Mouse (Mus musculus): ENCODE results near the gene Adam1a. TPM values are rescaled to one million over a fixed set of nuclear protein-coding genes. Genes with fewer than 3 reads are reported as not detected.

The Adam1a gene
- polyA plus RNA-seq, 2 experiments = 0.28 to 1.6 TPM

DNA sequence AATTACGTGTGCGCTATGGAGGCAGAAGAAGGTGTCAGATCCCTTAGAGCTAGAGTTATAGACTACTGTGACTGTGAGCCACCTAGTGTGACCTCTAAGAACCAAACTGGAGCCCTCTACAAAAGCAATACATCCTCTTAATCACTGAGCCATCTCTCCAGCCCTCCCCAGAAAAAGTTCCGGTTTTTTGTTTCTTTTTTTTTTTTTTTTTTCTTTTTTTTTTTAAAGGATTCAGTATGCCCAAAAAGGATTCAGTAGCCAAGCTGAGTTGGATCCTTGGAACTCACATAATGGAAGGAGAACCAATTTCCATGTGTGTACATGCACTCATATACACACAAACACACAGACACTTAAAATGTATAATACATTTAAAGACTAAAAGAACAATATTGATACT lies 1.9 kb downstream of the Adam1a start:
- no peak for DNase-seq (ENCODE audit: low read depth in 3 of 3, low spot score in 3 of 3)
- H3K27ac ChIP-seq = no peak overlapping the region
- H3K4me2 ChIP-seq (ENCODE audit: low read depth) = peak overlapping the region; percentile 80
- H3K27me3 ChIP-seq (ENCODE audit: control insufficient read depth, insufficient read depth, low read length) = no peaks in the 10 kb centered on the region
- H3K4me1 ChIP-seq (replicated peaks; ENCODE audit: control insufficient read depth in 2 of 2, insufficient read depth in 2 of 2, low read length in 1 of 2) = peaks cover 22 to 25% of the 10 kb centered on the region in 2 experiments
- no peak overlapping the region for H3K4me3 ChIP-seq (ENCODE audit: insufficient read depth in 1 of 2, low read depth in 2 of 2, low read length in 2 of 2)
- no peak for TF ChIP-seq EP300 (IDR thresholded peaks at IDR 0.05; ENCODE audit: low read depth)
- no peak for TF ChIP-seq CTCF (IDR thresholded peaks at IDR 0.05; ENCODE audit: low read depth)
- peaks cover 4% of the 10 kb centered on the region for H3K36me3 ChIP-seq (replicated peaks; ENCODE audit: control insufficient read depth, insufficient read depth, low read depth)
- WGBS (ENCODE audit: insufficient replicate concordance) = 77% methylated on average over 3 of the region's 3 CpGs
- H3K9ac ChIP-seq (replicated peaks) = no peak overlapping the region; the same call in 1 of the 2 replicates
- no peaks in the 10 kb centered on the region for H3K9me3 ChIP-seq (ENCODE audit: control insufficient read depth, low read length)
- no peak for ATAC-seq (ENCODE audit: insufficient read depth)

GRCm38 (mm10) chr5:121541235-121541634 lies 4.0 kb downstream of the Adam1a start:
- H3K27me3 ChIP-seq (ENCODE audit: control insufficient read depth, insufficient read depth, low read length) = no peaks in the 10 kb centered on the region
- peaks cover 12% of the 10 kb centered on the region for H3K36me3 ChIP-seq (replicated peaks; ENCODE audit: control insufficient read depth, insufficient read depth, low read depth)
- no peak for ATAC-seq (ENCODE audit: insufficient read depth)
- no peaks in the 10 kb centered on the region for H3K9me3 ChIP-seq (ENCODE audit: control insufficient read depth, low read length)
- H3K4me2 ChIP-seq (ENCODE audit: low read depth) = no peak overlapping the region
- H3K4me3 ChIP-seq (ENCODE audit: insufficient read depth in 1 of 2, low read depth in 2 of 2, low read length in 2 of 2) = no peak overlapping the region
- no peak overlapping the region for H3K9ac ChIP-seq (replicated peaks)
- no peak for DNase-seq (ENCODE audit: low read depth in 3 of 3, low spot score in 3 of 3)
- WGBS (ENCODE audit: insufficient replicate concordance) = 79% methylated on average over 7 of the region's 7 CpGs
- TF ChIP-seq EP300 (IDR thresholded peaks at IDR 0.05; ENCODE audit: low read depth) (no peak), CTCF (IDR thresholded peaks at IDR 0.05; ENCODE audit: low read depth) (no peak; the same call in 1 of the 2 replicates)
- no peak overlapping the region for H3K27ac ChIP-seq
- H3K4me1 ChIP-seq (replicated peaks; ENCODE audit: control insufficient read depth in 2 of 2, insufficient read depth in 2 of 2, low read length in 1 of 2) = peaks cover 12 to 19% of the 10 kb centered on the region in 2 experiments

GRCm38 (mm10) chr5:121540066-121540465 lies 5.2 kb downstream of the Adam1a start:
- no peaks in the 10 kb centered on the region for H3K27me3 ChIP-seq (ENCODE audit: control insufficient read depth, insufficient read depth, low read length)
- H3K4me2 ChIP-seq (ENCODE audit: low read depth) = no peak overlapping the region
- H3K4me3 ChIP-seq (ENCODE audit: insufficient read depth in 1 of 2, low read depth in 2 of 2, low read length in 2 of 2) = no peak overlapping the region
- ATAC-seq (ENCODE audit: insufficient read depth) (no peak), DNase-seq (ENCODE audit: low read depth in 3 of 3, low spot score in 3 of 3) (no peak)
- TF ChIP-seq EP300 (IDR thresholded peaks at IDR 0.05; ENCODE audit: low read depth) = no peak
- TF ChIP-seq CTCF (IDR thresholded peaks at IDR 0.05; ENCODE audit: low read depth) = no peak
- peaks cover 24 to 30% of the 10 kb centered on the region in 2 experiments for H3K4me1 ChIP-seq (replicated peaks; ENCODE audit: control insufficient read depth in 2 of 2, insufficient read depth in 2 of 2, low read length in 1 of 2)
- H3K27ac ChIP-seq = no peak overlapping the region
- H3K36me3 ChIP-seq (replicated peaks; ENCODE audit: control insufficient read depth, insufficient read depth, low read depth) = peaks cover 21% of the 10 kb centered on the region
- no peak overlapping the region for H3K9ac ChIP-seq (replicated peaks)
- 80% methylated on average over 5 of the region's 5 CpGs for WGBS (ENCODE audit: insufficient replicate concordance)
- no peaks in the 10 kb centered on the region for H3K9me3 ChIP-seq (ENCODE audit: control insufficient read depth, low read length)

GRCm38 (mm10) chr5:121537588-121537987 lies 7.7 kb downstream of the Adam1a start:
- no peak overlapping the region for H3K27ac ChIP-seq
- H3K9me3 ChIP-seq (ENCODE audit: control insufficient read depth, low read length) = no peaks in the 10 kb centered on the region
- H3K36me3 ChIP-seq (replicated peaks; ENCODE audit: control insufficient read depth, insufficient read depth, low read depth) = peaks cover 37% of the 10 kb centered on the region
- TF ChIP-seq CTCF (IDR thresholded peaks at IDR 0.05; ENCODE audit: low read depth) (no peak), EP300 (IDR thresholded peaks at IDR 0.05; ENCODE audit: low read depth) (no peak)
- no peaks in the 10 kb centered on the region for H3K27me3 ChIP-seq (ENCODE audit: control insufficient read depth, insufficient read depth, low read length)
- no peak overlapping the region for H3K4me3 ChIP-seq (ENCODE audit: insufficient read depth in 1 of 2, low read depth in 2 of 2, low read length in 2 of 2)
- peaks cover 18 to 21% of the 10 kb centered on the region in 2 experiments for H3K4me1 ChIP-seq (replicated peaks; ENCODE audit: control insufficient read depth in 2 of 2, insufficient read depth in 2 of 2, low read length in 1 of 2)
- H3K9ac ChIP-seq (replicated peaks) = no peak overlapping the region
- DNase-seq (ENCODE audit: low read depth in 3 of 3, low spot score in 3 of 3) (no peak), ATAC-seq (ENCODE audit: insufficient read depth) (no peak)
- 85% methylated on average over 2 of the region's 2 CpGs for WGBS (ENCODE audit: insufficient replicate concordance)
- no peak overlapping the region for H3K4me2 ChIP-seq (ENCODE audit: low read depth)

- Histone ChIP-seq H3K36me3 (replicated peaks; ENCODE audit: control insufficient read depth, insufficient read depth, low read depth) (peaks cover 43% of the 10 kb centered on the region), H3K27me3 (ENCODE audit: control insufficient read depth, insufficient read depth, low read length) (no peaks in the 10 kb centered on the region), H3K4me1 (replicated peaks; ENCODE audit: control insufficient read depth in 2 of 2, insufficient read depth in 2 of 2, low read length in 1 of 2) (peaks cover 18 to 19% of the 10 kb centered on the region in 2 experiments), H3K4me3 (ENCODE audit: insufficient read depth in 1 of 2, low read depth in 2 of 2, low read length in 2 of 2) (no peak overlapping the region), H3K9ac (replicated peaks) (no peak overlapping the region), H3K4me2 (ENCODE audit: low read depth) (no peak overlapping the region), H3K9me3 (ENCODE audit: control insufficient read depth, low read length) (no peaks in the 10 kb centered on the region), H3K27ac (no peak overlapping the region)
- DNase-seq (ENCODE audit: low read depth in 3 of 3, low spot score in 3 of 3) = no peak
- no peak for TF ChIP-seq CTCF (IDR thresholded peaks at IDR 0.05; ENCODE audit: low read depth)
- no peak for TF ChIP-seq EP300 (IDR thresholded peaks at IDR 0.05; ENCODE audit: low read depth)
- no peak for ATAC-seq (ENCODE audit: insufficient read depth)
- WGBS (ENCODE audit: insufficient replicate concordance) = 75% methylated on average over 7 of the region's 7 CpGs
Observed at GRCm38 (mm10) chr5:121536921-121537555, 8.2 kb downstream of the Adam1a start.

Data from liver, embryonic 14.5 days (tissue).